Mouse (Mus musculus): ENCODE measurements at regions not wholly inside any gene's neighbourhood (a gene's known extent, or its start where the extent isn't known, plus 50 kb on each side); places are given as distances from the start of the nearest gene placed in this dataset.
A peak's percentile ranks its signal among the peaks of the same experiment; 100 is the strongest.

- ATAC-seq: no peak
- H3K9me3 ChIP-seq (replicated peaks; ENCODE audit: control insufficient read depth, low read length): no peaks in the 10 kb centered on the region
- H3K27ac ChIP-seq (ENCODE audit: low read depth, low read length): no peak overlapping the region
- no peak overlapping the region for H3K9ac ChIP-seq (ENCODE audit: low read length)
- DNase-seq (ENCODE audit: low spot score): no peak
- H3K4me2 ChIP-seq (ENCODE audit: low read length): no peak overlapping the region
- no peaks in the 10 kb centered on the region for H3K4me1 ChIP-seq (ENCODE audit: control insufficient read depth, insufficient read depth, low read length)
- 89% methylated on average over 2 of the region's 2 CpGs for WGBS
- no peaks in the 10 kb centered on the region for H3K36me3 ChIP-seq (ENCODE audit: control insufficient read depth, insufficient read depth, low read length)
- H3K4me3 ChIP-seq (ENCODE audit: low read depth, low read length): no peak overlapping the region
- H3K27me3 ChIP-seq (replicated peaks; ENCODE audit: control insufficient read depth, insufficient read depth, low read length): no peaks in the 10 kb centered on the region
These were observed 385.1 kb upstream of the Mon1b start for GRCm38 (mm10) chr8:113250264-113250663.

DNA sequence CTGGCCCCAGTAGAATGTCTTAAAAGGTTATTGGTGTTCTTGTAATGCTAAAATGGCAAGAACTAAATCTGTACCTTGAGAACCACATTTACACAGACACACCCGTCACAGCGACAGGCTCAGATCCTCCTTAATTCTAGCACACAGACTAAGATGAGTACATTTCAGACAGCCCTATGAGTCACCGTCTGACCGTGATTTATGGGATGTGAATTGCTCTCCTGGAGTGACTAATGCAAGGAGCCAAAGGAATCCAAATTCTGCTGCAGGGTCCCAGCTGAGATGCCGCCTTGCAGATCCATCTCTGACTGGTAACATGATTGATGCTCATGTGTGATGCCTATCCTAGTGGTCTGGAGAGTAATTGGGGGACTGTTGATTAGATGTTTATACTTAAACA, 381.3 kb upstream of the Mon1b start:
- ATAC-seq (no peak), DNase-seq (ENCODE audit: low spot score) (no peak)
- H3K4me1 ChIP-seq (ENCODE audit: control insufficient read depth, insufficient read depth, low read length): no peaks in the 10 kb centered on the region
- WGBS: 90% methylated on average over 5 of the region's 5 CpGs
- no peaks in the 10 kb centered on the region for H3K27me3 ChIP-seq (replicated peaks; ENCODE audit: control insufficient read depth, insufficient read depth, low read length)
- no peak overlapping the region for H3K4me3 ChIP-seq (ENCODE audit: low read depth, low read length)
- no peak overlapping the region for H3K4me2 ChIP-seq (ENCODE audit: low read length)
- no peak overlapping the region for H3K9ac ChIP-seq (ENCODE audit: low read length)
- H3K9me3 ChIP-seq (replicated peaks; ENCODE audit: control insufficient read depth, low read length): no peaks in the 10 kb centered on the region
- no peak overlapping the region for H3K27ac ChIP-seq (ENCODE audit: low read depth, low read length)
- no peaks in the 10 kb centered on the region for H3K36me3 ChIP-seq (ENCODE audit: control insufficient read depth, insufficient read depth, low read length)

- H3K27me3 ChIP-seq (replicated peaks; ENCODE audit: control insufficient read depth, insufficient read depth, low read length): no peaks in the 10 kb centered on the region
- no peaks in the 10 kb centered on the region for H3K36me3 ChIP-seq (ENCODE audit: control insufficient read depth, insufficient read depth, low read length)
- H3K9ac ChIP-seq (ENCODE audit: low read length): no peak overlapping the region
- ATAC-seq (no peak), DNase-seq (ENCODE audit: low spot score) (no peak)
- WGBS: 92% methylated on average over 1 of the region's 1 CpGs
- H3K9me3 ChIP-seq (replicated peaks; ENCODE audit: control insufficient read depth, low read length): no peaks in the 10 kb centered on the region
- no peak overlapping the region for H3K27ac ChIP-seq (ENCODE audit: low read depth, low read length)
- H3K4me1 ChIP-seq (ENCODE audit: control insufficient read depth, insufficient read depth, low read length): no peaks in the 10 kb centered on the region
- H3K4me3 ChIP-seq (ENCODE audit: low read depth, low read length): no peak overlapping the region
- H3K4me2 ChIP-seq (ENCODE audit: low read length): no peak overlapping the region
These were observed 375.9 kb upstream of the Mon1b start for GRCm38 (mm10) chr8:113259477-113259876.

GRCm38 (mm10) chr8:113263296-113263695, 372.1 kb upstream of the Mon1b start:
- no peaks in the 10 kb centered on the region for H3K9me3 ChIP-seq (replicated peaks; ENCODE audit: control insufficient read depth, low read length)
- no peak for ATAC-seq
- DNase-seq (ENCODE audit: low spot score): peak; percentile 55
- 14% methylated on average over 3 of the region's 3 CpGs for WGBS
- H3K27ac ChIP-seq (ENCODE audit: low read depth, low read length): no peak overlapping the region
- H3K27me3 ChIP-seq (replicated peaks; ENCODE audit: control insufficient read depth, insufficient read depth, low read length): no peaks in the 10 kb centered on the region
- H3K9ac ChIP-seq (ENCODE audit: low read length): no peak overlapping the region
- H3K4me1 ChIP-seq (ENCODE audit: control insufficient read depth, insufficient read depth, low read length): no peaks in the 10 kb centered on the region
- H3K4me3 ChIP-seq (ENCODE audit: low read depth, low read length): no peak overlapping the region
- no peaks in the 10 kb centered on the region for H3K36me3 ChIP-seq (ENCODE audit: control insufficient read depth, insufficient read depth, low read length)
- no peak overlapping the region for H3K4me2 ChIP-seq (ENCODE audit: low read length)

DNA sequence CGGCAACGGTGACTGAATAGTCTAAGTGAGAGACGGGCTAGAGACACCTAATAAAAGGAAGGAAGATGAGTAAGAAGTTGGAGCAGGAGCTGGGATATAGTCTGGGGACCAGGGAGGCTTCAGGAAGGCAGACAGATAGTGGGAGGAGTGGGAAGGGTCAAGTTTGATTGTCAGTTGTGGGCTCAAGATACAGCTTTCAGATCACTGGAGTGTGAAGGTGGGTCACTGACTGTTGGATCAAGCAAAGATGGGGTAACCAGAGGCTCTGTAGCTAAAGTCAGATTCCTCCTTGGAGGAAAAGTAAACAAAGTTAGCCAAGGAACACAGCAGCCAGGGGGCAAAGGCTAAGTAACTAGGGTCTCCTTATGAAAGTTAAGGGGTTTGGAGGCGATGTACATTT, 364.1 kb upstream of the Mon1b start:
- Histone ChIP-seq H3K27ac (ENCODE audit: low read depth, low read length) (no peak overlapping the region), H3K9ac (ENCODE audit: low read length) (no peak overlapping the region), H3K4me1 (ENCODE audit: control insufficient read depth, insufficient read depth, low read length) (no peaks in the 10 kb centered on the region), H3K4me3 (ENCODE audit: low read depth, low read length) (no peak overlapping the region), H3K36me3 (ENCODE audit: control insufficient read depth, insufficient read depth, low read length) (no peaks in the 10 kb centered on the region), H3K27me3 (replicated peaks; ENCODE audit: control insufficient read depth, insufficient read depth, low read length) (no peaks in the 10 kb centered on the region), H3K9me3 (replicated peaks; ENCODE audit: control insufficient read depth, low read length) (no peaks in the 10 kb centered on the region), H3K4me2 (ENCODE audit: low read length) (no peak overlapping the region)
- WGBS: 94% methylated on average over 4 of the region's 4 CpGs
- DNase-seq (ENCODE audit: low spot score) (no peak), ATAC-seq (no peak)

- 42% methylated on average over 4 of the region's 4 CpGs for WGBS
- H3K27ac ChIP-seq (ENCODE audit: low read depth, low read length): no peak overlapping the region
- 0 out of 2 replicates have a peak, but pooled peaks cover 4% of the 10 kb centered on the region for H3K9me3 ChIP-seq (replicated peaks; ENCODE audit: control insufficient read depth, low read length)
- H3K4me1 ChIP-seq (ENCODE audit: control insufficient read depth, insufficient read depth, low read length): no peaks in the 10 kb centered on the region
- H3K27me3 ChIP-seq (replicated peaks; ENCODE audit: control insufficient read depth, insufficient read depth, low read length): no peaks in the 10 kb centered on the region
- DNase-seq (ENCODE audit: low spot score) (peak; percentile 79), ATAC-seq (peak; percentile 87)
- no peak overlapping the region for H3K4me3 ChIP-seq (ENCODE audit: low read depth, low read length)
- H3K9ac ChIP-seq (ENCODE audit: low read length): no peak overlapping the region
- no peaks in the 10 kb centered on the region for H3K36me3 ChIP-seq (ENCODE audit: control insufficient read depth, insufficient read depth, low read length)
- no peak overlapping the region for H3K4me2 ChIP-seq (ENCODE audit: low read length)
These were observed 335.0 kb upstream of the Mon1b start for GRCm38 (mm10) chr8:113300273-113300843.

DNA sequence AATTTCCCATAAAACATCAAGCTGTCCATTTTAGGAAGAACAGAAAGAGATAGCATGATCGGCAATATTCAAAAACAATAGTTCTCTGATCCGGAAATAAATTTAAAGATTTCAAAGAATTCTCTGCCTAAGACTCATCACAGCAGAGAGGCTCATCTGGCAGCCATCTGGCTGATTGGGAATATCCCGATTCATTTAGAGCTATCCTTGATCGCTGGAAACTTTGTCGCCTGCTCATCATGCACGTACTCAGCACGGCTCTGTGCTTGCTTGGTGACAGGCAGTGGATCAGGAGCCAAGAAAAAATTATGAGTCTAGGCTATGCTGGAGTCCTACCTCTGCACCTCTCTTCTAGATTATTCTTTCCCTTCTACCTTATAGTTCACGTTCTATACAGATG, 332.0 kb upstream of the Mon1b start:
- DNase-seq (ENCODE audit: low spot score) (peak; percentile 71), ATAC-seq (peak; percentile 26; the same call in 1 of the 2 replicates)
- no peaks in the 10 kb centered on the region for H3K4me1 ChIP-seq (ENCODE audit: control insufficient read depth, insufficient read depth, low read length)
- no peaks in the 10 kb centered on the region for H3K27me3 ChIP-seq (replicated peaks; ENCODE audit: control insufficient read depth, insufficient read depth, low read length)
- no peak overlapping the region for H3K27ac ChIP-seq (ENCODE audit: low read depth, low read length)
- no peak overlapping the region for H3K4me2 ChIP-seq (ENCODE audit: low read length)
- no peak overlapping the region for H3K4me3 ChIP-seq (ENCODE audit: low read depth, low read length)
- no peaks in the 10 kb centered on the region for H3K36me3 ChIP-seq (ENCODE audit: control insufficient read depth, insufficient read depth, low read length)
- H3K9ac ChIP-seq (ENCODE audit: low read length): no peak overlapping the region
- 58% methylated on average over 8 of the region's 8 CpGs for WGBS
- 0 out of 2 replicates have a peak, but pooled peaks cover 4% of the 10 kb centered on the region for H3K9me3 ChIP-seq (replicated peaks; ENCODE audit: control insufficient read depth, low read length)

DNA sequence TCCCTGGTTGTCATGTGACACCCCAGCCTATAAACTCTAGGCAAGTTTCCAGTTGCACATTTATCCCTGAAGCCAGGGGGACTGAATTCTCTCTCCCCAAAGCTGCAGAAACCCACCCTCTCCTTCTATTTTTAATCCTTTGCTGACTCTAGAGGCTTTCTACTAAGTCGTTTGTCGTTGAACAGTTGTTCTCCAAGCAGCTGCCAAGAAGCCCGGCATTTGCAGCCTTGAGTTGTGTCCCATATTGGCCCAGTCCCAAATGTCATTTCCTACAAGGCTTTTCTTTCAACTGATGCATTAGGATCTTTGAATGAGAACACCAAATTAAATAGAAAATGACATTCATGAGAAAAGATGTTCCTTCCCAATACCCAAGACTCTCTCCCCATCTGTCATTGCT, 318.2 kb upstream of the Mon1b start:
- peak; percentile 26; the same call in 1 of the 2 replicates for ATAC-seq
- WGBS: 17% methylated on average over 3 of the region's 3 CpGs
- DNase-seq (ENCODE audit: low spot score): peak; percentile 72
- Histone ChIP-seq H3K9ac (ENCODE audit: low read length) (no peak overlapping the region), H3K4me2 (ENCODE audit: low read length) (no peak overlapping the region), H3K4me3 (ENCODE audit: low read depth, low read length) (no peak overlapping the region), H3K27ac (ENCODE audit: low read depth, low read length) (no peak overlapping the region), H3K9me3 (replicated peaks; ENCODE audit: control insufficient read depth, low read length) (no peaks in the 10 kb centered on the region), H3K4me1 (ENCODE audit: control insufficient read depth, insufficient read depth, low read length) (peaks cover 4% of the 10 kb centered on the region; the same call in 1 of the 2 replicates), H3K27me3 (replicated peaks; ENCODE audit: control insufficient read depth, insufficient read depth, low read length) (no peaks in the 10 kb centered on the region), H3K36me3 (ENCODE audit: control insufficient read depth, insufficient read depth, low read length) (no peaks in the 10 kb centered on the region)

DNA sequence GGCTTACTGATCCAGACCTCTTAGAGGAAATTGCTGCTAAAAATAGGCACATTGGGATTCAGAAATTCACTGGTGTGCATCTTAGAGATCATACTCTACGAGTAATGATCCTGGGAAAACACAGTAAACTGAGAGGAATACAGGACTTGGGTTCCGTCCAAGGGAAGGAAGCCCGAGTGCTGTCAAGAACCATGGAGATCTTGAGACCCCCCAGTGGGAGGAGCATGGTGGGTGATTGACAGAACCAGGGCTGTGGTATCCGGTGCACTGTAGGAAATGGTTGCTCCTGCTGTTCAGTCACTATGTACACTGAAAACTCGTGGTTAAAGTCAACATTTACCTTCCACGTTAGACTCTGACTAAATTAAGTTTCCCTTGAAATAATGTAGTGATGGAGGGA, 303.8 kb upstream of the Mon1b start:
- Histone ChIP-seq H3K9ac (ENCODE audit: low read length) (no peak overlapping the region), H3K4me3 (ENCODE audit: low read depth, low read length) (no peak overlapping the region), H3K9me3 (replicated peaks; ENCODE audit: control insufficient read depth, low read length) (no peaks in the 10 kb centered on the region), H3K27me3 (replicated peaks; ENCODE audit: control insufficient read depth, insufficient read depth, low read length) (no peaks in the 10 kb centered on the region), H3K4me2 (ENCODE audit: low read length) (no peak overlapping the region), H3K27ac (ENCODE audit: low read depth, low read length) (no peak overlapping the region), H3K36me3 (ENCODE audit: control insufficient read depth, insufficient read depth, low read length) (no peaks in the 10 kb centered on the region), H3K4me1 (ENCODE audit: control insufficient read depth, insufficient read depth, low read length) (no peaks in the 10 kb centered on the region)
- WGBS: 69% methylated on average over 6 of the region's 6 CpGs
- DNase-seq (ENCODE audit: low spot score): no peak
- ATAC-seq: no peak

Data from forebrain, embryonic 14.5 days (tissue).